Mouse (Mus musculus) embryonic facial prominence, embryonic 10.5 days (tissue): ENCODE measurements around the gene Pcbp2. TPM values are rescaled to one million over a fixed set of nuclear protein-coding genes. Genes with fewer than 3 reads are reported as not detected.

Experiments
- DNase-seq: peaks from one replicate; pipeline ENCODE4 v3.0.0-alpha.2; 2017; ENCODE audit warnings: low spot score
- H3K27ac ChIP-seq: fragments of 300-500 bp; sonication (generic); replicated peaks from 2 replicates; pipeline ENCODE4 v1.5.1; 2016; ENCODE audit warnings: mild to moderate bottlenecking
- H3K27me3 ChIP-seq: fragments of 300-500 bp; sonication (generic); replicated peaks from 2 replicates; pipeline ENCODE4 v1.6.1; 2016; ENCODE audit warnings: low read depth, mild to moderate bottlenecking; ENCODE audit not compliant: poor library complexity, severe bottlenecking
- H3K36me3 ChIP-seq: fragments of 300-500 bp; sonication (generic); replicated peaks from 2 replicates; pipeline ENCODE4 v1.6.1; 2016; ENCODE audit warnings: mild to moderate bottlenecking, moderate library complexity
- H3K4me1 ChIP-seq: fragments of 300-500 bp; sonication (generic); 2 replicates; pipeline ENCODE4 v1.6.1; 2016
- H3K4me3 ChIP-seq: fragments of 300-500 bp; sonication (generic); 2 replicates; pipeline ENCODE4 v1.5.1; 2016; ENCODE audit warnings: mild to moderate bottlenecking, moderate library complexity
- H3K9me3 ChIP-seq: fragments of 300-500 bp; sonication (generic); 2 replicates; pipeline ENCODE4 v1.6.1; 2016; ENCODE audit warnings: mild to moderate bottlenecking
- WGBS: fragments of 180-500 bp; shearing (Covaris S2); methylation state at CpG from one replicate; pipeline ENCODE4 v1.1.7; 2016; 5-methylcytosine and 5-hydroxymethylcytosine counted together
- polyA plus RNA-seq: library from polyadenylated mRNA; unstranded; fragments of >200 nt; fragmentation: Nextera tagmentation; extraction: Ambion mirVana; gene quantifications from 2 replicates; pipeline ENCODE4 v1.2.1, GENCODE M21; 2016

Pcbp2 gene
- 206 and 217 TPM in 2 replicates for polyA plus RNA-seq

DNA sequence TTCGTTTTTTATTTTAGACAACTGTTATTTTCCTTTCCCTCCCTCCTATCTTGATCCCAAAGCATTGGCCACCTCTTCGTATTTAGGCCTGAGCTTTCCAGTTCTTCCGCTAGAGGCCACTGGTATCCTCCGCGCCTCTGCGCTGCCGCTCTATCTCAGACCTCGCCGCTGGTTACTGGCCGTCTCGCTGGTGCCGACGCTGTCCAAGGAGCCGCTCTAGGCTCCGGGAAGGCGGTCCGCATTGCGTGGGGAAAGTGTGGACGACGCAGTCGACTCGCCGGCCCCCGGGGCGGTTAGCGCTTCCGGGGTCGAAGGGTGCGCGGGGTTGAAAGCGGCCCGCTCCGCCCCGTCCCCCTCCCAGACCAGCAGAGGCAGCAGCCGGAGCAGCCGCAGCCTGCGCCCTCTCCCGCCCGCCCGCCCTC lies at the start of gene Pcbp2:
TSS of gene Pcbp2 (plus strand) at position 357 of the 422 bp plus-strand sequence.
- under 1% methylated on average over 36 of the region's 40 CpGs for WGBS
- H3K9me3 ChIP-seq = 0 out of 2 replicates have a peak, but pooled peaks cover 3% of the 10 kb centered on the region
- H3K27ac ChIP-seq = peak within 1 kb of the TSS; percentile 99
- H3K4me3 ChIP-seq = peak within 1 kb of the TSS; percentile 95
- peaks cover 17% of the 10 kb centered on the region for H3K4me1 ChIP-seq
- H3K36me3 ChIP-seq = peaks cover 35% of the 10 kb centered on the region
- no peaks in the 10 kb centered on the region for H3K27me3 ChIP-seq
- DNase-seq = peak; percentile 98

DNA sequence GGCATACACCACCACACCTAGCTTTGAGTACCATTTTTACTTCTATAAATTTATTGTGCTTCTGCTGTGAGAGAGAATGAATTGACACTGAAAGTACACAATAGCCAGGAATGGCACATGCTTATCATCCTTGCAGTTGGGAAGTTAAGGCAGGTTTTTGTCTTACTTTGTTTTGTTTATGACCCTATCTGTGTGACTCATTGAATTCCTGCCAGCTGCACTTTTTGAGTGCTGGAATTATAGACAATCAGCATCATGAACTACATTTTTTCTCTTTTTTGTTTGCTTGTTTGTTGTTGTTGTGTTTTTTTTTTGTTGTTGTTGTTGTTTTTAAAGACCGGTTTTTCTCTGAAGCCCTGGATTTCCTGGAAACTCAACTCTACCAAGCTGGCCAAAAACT lies 49.4 kb upstream of the Pcbp2 start:
- H3K4me1 ChIP-seq = no peaks in the 10 kb centered on the region
- no peak overlapping the region for H3K27ac ChIP-seq
- 60% methylated on average over 1 of the region's 1 CpGs for whole genome bisulfite sequencing
- H3K27me3 ChIP-seq = no peaks in the 10 kb centered on the region
- no peak for DNase-seq
- H3K36me3 ChIP-seq = peaks cover 82% of the 10 kb centered on the region
- H3K9me3 ChIP-seq = no peaks in the 10 kb centered on the region
- H3K4me3 ChIP-seq = no peak overlapping the region

DNA sequence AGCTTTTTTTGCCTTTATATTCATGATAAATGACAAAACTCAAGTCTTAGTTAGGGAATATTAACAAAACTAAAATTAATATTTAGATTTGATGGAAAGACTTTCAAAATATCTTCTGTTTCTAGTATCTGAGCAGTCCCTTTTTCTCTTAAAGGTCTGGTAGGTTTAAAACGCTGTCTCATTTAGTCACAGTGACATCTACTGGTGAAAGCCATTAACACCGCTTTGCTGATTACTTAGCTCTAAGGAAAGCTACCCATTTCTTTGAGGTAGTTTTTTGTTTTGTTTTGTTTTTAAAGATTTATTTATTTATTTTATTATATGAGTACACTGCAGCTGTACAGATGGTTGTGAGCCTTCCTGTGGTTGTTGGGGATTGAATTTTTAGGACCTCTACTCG lies 48.9 kb upstream of the Pcbp2 start:
- DNase-seq = no peak
- no peak overlapping the region for H3K4me3 ChIP-seq
- WGBS = 62% methylated on average over 3 of the region's 3 CpGs
- H3K27me3 ChIP-seq = no peaks in the 10 kb centered on the region
- H3K36me3 ChIP-seq = peaks cover 83% of the 10 kb centered on the region
- no peak overlapping the region for H3K27ac ChIP-seq
- no peaks in the 10 kb centered on the region for H3K9me3 ChIP-seq
- no peaks in the 10 kb centered on the region for H3K4me1 ChIP-seq

DNA sequence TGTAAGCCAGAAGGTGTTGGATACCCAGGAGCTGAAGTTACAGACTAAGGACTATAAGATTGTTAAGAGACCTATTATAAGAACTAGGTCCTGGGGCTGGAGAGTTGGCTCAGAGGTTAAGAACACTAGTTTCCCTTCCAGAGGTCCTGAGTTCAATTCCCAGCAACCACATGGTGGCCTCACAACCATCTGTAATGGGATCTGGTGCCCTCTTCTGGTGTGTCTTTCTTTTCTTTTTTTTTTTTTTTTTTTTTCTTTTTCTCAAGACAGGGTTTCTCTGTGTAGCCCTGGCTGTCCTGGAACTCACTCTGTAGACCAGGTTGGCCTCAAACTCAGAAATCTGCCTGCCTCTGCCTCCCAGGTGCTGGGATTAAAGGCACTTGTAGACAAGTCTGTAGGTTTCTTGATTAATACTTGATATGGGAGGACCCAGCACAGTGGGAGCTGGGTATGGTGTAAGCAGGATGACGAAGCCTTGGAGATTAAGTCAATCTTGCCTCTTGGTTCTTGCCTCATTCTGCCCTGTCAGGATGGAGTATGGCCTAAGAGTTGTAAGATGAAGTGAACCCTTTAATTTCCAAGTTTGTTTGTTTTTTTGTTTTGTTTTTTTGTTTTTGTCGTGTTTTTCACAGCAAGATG lies 46.6 kb upstream of the Pcbp2 start:
- Histone ChIP-seq H3K4me3 (no peak overlapping the region), H3K27me3 (no peaks in the 10 kb centered on the region), H3K9me3 (no peaks in the 10 kb centered on the region), H3K36me3 (peaks cover 83% of the 10 kb centered on the region), H3K27ac (no peak overlapping the region), H3K4me1 (no peaks in the 10 kb centered on the region)
- 95% methylated on average over 2 of the region's 2 CpGs for WGBS
- DNase-seq = no peak

DNA sequence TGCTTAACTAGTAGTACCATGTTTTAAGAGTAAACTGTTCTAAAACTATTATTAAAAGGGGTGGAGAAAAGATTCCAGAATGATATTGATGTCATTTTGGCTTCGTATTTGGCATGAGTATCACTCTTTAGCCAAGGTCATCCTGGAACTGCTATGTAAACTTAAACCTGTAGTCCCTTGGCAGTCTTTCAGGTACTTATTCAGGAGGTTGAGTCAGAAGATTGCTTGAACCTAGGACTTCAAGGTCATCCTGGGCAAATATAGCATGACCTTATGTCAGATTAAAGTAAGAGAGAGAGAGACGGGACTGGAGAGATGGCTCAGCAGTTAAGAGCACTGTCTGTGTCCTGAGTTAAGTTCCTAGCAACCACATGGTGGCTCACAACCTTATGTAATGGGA lies 45.7 kb upstream of the Pcbp2 start:
- DNase-seq = no peak
- no peak overlapping the region for H3K27ac ChIP-seq
- H3K27me3 ChIP-seq = no peaks in the 10 kb centered on the region
- WGBS = 95% methylated on average over 2 of the region's 2 CpGs
- H3K9me3 ChIP-seq = no peaks in the 10 kb centered on the region
- H3K4me3 ChIP-seq = no peak overlapping the region
- no peaks in the 10 kb centered on the region for H3K4me1 ChIP-seq
- peaks cover 83% of the 10 kb centered on the region for H3K36me3 ChIP-seq

DNA sequence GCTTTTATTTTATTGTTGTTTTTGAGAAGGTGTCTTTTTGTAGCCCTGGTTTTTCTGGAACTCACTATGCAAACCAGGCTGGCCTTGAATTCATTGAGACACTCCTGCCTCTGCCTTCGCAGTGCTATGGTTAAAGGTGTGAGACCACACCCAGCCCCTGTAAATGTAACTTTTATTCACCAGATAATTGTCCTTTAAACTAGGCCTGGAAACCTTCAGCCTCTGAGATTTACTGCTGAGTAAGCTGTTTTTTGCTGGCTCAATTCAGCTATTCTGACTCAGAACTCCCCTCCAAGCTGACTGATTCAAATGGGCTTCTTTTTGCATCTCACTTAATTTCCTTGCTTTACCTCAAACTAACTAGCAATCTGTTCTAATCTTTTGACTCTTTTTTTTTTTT lies 43.4 kb upstream of the Pcbp2 start:
- H3K4me1 ChIP-seq = no peaks in the 10 kb centered on the region
- H3K27me3 ChIP-seq = no peaks in the 10 kb centered on the region
- no peak overlapping the region for H3K27ac ChIP-seq
- no peak overlapping the region for H3K4me3 ChIP-seq
- no peaks in the 10 kb centered on the region for H3K9me3 ChIP-seq
- H3K36me3 ChIP-seq = peaks cover 99% of the 10 kb centered on the region
- no peak for DNase-seq
- WGBS = 95% methylated on average over 1 of the region's 1 CpGs

DNA sequence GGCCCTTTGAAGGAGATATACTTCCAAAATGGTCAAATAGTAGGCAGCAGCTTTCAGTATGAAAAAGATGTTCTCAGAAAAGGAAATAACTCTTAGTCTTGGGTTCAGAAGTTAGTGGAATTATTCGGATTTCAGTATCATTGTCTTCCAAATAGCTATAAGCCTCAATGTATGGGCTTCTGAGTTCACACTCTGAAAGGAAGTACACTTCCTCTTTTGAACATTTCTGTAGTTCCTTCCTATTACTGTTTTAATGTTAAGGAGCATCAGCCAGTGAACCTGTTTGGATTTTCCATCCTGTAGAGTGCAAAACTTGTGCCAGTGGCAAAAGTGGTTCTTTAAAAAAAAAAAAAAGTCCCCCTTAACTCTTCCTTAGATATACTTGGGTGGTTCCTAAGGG lies 38.3 kb upstream of the Pcbp2 start:
- WGBS = 89% methylated on average over 1 of the region's 1 CpGs
- peaks cover 96% of the 10 kb centered on the region for H3K36me3 ChIP-seq
- no peaks in the 10 kb centered on the region for H3K9me3 ChIP-seq
- DNase-seq = no peak
- H3K4me1 ChIP-seq = no peaks in the 10 kb centered on the region
- no peak overlapping the region for H3K4me3 ChIP-seq
- no peak overlapping the region for H3K27ac ChIP-seq
- no peaks in the 10 kb centered on the region for H3K27me3 ChIP-seq

DNA sequence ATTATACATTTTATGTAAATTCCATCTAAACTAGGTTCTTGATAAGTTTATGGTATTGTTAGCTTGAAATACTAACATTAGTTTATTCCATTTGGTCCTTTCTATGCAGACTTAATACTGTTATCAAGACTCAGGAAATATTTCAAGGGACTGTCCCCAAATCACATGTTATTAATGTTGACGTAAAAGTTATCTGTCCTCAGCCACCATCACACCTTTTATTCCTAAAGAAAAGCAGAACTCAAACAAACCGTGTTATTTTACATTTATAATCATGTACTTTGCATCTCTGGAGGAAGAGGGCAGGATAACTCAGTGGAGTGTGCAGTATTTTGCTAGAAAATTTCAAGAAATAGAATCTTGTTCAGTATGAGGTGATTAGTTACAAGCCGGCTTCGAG lies 37.2 kb upstream of the Pcbp2 start:
- WGBS = 94% methylated on average over 4 of the region's 4 CpGs
- no peaks in the 10 kb centered on the region for H3K27me3 ChIP-seq
- no peak for DNase-seq
- no peak overlapping the region for H3K4me3 ChIP-seq
- H3K4me1 ChIP-seq = no peaks in the 10 kb centered on the region
- H3K9me3 ChIP-seq = no peaks in the 10 kb centered on the region
- no peak overlapping the region for H3K27ac ChIP-seq
- peaks cover 90% of the 10 kb centered on the region for H3K36me3 ChIP-seq

DNA sequence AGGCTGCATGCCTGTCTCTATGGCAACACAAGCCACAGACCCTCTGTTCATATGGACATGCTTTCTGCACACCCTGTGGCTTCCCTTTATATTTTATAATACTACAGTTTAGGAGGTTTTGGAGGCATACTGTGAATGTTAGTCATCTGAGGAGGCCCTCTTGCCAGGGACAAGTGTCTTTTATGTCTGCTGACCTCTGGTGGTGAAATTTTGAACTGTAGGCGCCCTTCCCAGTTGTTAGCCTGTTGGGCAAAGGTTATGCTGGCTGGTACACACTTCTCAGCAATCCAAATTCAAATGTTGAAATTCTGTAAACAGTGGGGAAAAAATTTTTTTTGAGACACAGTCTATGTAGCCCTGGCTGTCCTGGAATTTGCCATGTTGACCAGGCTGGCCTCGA lies 27.8 kb upstream of the Pcbp2 start:
- 0 out of 2 replicates have a peak, but pooled peaks cover 9% of the 10 kb centered on the region for H3K36me3 ChIP-seq
- peak; percentile 79 for DNase-seq
- WGBS = 50% methylated on average over 2 of the region's 2 CpGs

DNA sequence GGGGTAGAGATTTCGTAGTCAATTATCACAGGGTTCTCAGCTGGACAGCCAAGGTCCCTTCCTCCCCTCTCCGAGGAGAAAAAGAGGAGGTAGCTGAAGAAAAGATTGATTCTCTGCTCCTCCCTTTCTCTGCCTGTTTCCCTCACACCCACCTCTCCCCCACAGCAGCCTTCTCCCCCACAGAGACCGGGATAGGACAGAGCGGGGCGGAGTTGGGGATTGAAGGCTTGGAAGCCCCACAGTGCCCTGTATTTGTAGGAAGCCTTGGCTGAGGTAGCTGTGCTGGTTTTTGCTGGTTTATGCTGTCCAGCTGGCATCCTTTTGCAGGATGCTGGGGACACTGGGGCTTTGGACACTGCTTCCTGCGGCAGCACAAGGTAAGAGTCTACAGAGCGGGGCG lies 25.2 kb upstream of the Pcbp2 start, which contains the start of gene Amhr2:
TSS of gene Amhr2 (plus strand) at position 222 of the 400 bp plus-strand sequence.
- no peaks in the 10 kb centered on the region for H3K9me3 ChIP-seq
- H3K27ac ChIP-seq = peak within 1 kb of the TSS; percentile 10; the same call in 1 of the 2 replicates
- H3K4me3 ChIP-seq = no peak within 1 kb of the TSS
- WGBS = 63% methylated on average over 8 of the region's 8 CpGs
- no peaks in the 10 kb centered on the region for H3K27me3 ChIP-seq
- no peaks in the 10 kb centered on the region for H3K36me3 ChIP-seq
- peaks cover 4% of the 10 kb centered on the region for H3K4me1 ChIP-seq
- no peak for DNase-seq

More for the DNA sequence above, 27.8 kb upstream of the Pcbp2 start:
- H3K27ac ChIP-seq = no peak overlapping the region
- no peaks in the 10 kb centered on the region for H3K9me3 ChIP-seq
- H3K4me3 ChIP-seq = no peak overlapping the region
- H3K27me3 ChIP-seq = no peaks in the 10 kb centered on the region
- H3K4me1 ChIP-seq = peaks cover 4% of the 10 kb centered on the region

DNA sequence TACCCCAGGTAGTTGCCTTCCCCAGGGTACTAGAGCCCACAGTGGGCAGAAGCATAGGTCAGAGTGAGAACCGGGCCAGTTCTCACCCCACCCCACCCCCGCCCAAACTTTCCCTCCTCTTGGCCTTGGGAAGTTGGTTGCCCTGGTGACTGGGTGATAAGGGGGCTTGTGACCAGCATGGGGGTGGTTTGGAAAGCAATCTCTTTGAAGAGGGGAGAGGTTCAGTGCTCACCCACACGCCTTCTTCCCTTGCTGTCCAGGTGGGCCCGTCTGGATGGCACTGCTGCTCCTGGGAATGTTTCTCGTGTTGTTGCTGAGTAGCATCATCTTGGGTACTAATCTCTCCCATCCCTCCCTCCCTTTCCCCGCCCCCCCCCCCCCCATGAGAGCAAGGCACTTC lies 23.9 kb upstream of the Pcbp2 start:
- WGBS = 57% methylated on average over 5 of the region's 6 CpGs
- H3K27me3 ChIP-seq = no peaks in the 10 kb centered on the region
- H3K36me3 ChIP-seq = no peaks in the 10 kb centered on the region
- H3K4me1 ChIP-seq = peaks cover 9% of the 10 kb centered on the region
- no peak for DNase-seq
- no peak overlapping the region for H3K4me3 ChIP-seq
- no peaks in the 10 kb centered on the region for H3K9me3 ChIP-seq
- 0 out of 2 replicates have a peak overlapping the region, but pooled peaks have one; percentile 10 for H3K27ac ChIP-seq

DNA sequence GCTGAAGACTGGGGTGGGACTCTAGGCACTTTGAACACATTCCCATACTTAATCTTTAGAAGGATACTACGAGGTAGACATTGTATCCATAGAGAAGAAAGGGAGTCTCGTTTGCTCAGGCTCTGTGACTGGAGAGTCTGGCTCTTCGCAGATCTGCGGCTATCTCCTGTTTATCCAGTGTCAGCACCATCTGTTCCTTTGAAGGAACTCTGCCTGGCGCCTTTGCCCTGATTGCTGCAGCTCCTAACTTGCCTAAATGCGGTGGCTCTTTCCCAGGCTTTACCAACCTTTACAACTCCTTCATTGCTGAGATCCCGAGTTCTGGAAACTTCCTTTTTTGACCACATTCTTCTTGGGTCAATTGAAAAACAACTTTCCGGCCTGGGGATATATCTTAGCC lies 21.0 kb upstream of the Pcbp2 start:
- no peaks in the 10 kb centered on the region for H3K36me3 ChIP-seq
- no peak overlapping the region for H3K4me3 ChIP-seq
- WGBS = 70% methylated on average over 8 of the region's 8 CpGs
- peaks cover 9% of the 10 kb centered on the region for H3K4me1 ChIP-seq
- no peak for DNase-seq
- no peaks in the 10 kb centered on the region for H3K9me3 ChIP-seq
- H3K27ac ChIP-seq = no peak overlapping the region
- no peaks in the 10 kb centered on the region for H3K27me3 ChIP-seq

DNA sequence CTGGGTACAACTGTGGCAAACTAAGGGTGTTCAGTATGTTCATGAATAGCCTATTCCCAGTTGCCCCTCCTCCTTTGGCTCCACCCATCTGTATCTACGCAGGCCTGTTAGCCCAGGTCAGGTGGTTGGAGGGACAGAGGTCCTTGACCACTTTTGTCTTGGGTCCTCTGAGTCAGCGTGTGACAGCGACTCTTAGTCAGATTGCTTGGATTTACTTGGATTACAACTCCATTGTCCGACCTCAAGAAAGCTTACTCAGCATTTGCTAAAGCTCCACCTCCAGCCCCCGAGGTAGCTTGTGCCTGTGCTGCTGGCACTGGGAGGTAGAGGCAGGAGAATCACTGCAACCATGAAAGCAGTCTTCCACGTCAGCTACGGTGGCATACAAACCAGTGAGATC lies 19.4 kb upstream of the Pcbp2 start:
- H3K27me3 ChIP-seq = no peaks in the 10 kb centered on the region
- H3K4me1 ChIP-seq = peaks cover 9% of the 10 kb centered on the region
- peak overlapping the region; percentile 18; the same call in 1 of the 2 replicates for H3K4me3 ChIP-seq
- H3K36me3 ChIP-seq = no peaks in the 10 kb centered on the region
- WGBS = 31% methylated on average over 7 of the region's 7 CpGs
- H3K27ac ChIP-seq = no peak overlapping the region
- no peaks in the 10 kb centered on the region for H3K9me3 ChIP-seq
- no peak for DNase-seq
